Mouse (Mus musculus) B cell, adult 62 days (primary cell): Measurements from ENCODE around the gene Fbxw17. TPM values are rescaled to one million over a fixed set of nuclear protein-coding genes. Genes with fewer than 3 reads are reported as not detected.

Experiments
- total RNA-seq: library from RNA; stranded (reverse); gene quantifications from 4 replicates; pipeline ENCODE4 v1.2.4, GENCODE M21; 2023

Fbxw17 gene
- 9.8 to 13.6 TPM (median 11.2 TPM) in 4 replicates for total RNA-seq

GRCm38 (mm10) chr13:50417389-50418183, at the start of gene Fbxw17:
Fbxw17 (plus strand) TSS chr13:50417864.

GRCm38 (mm10) chr13:50443812-50444211, 26.1 kb downstream of the Fbxw17 start, which contains the start of gene Gm47429:
Gm47429 (minus strand) TSS chr13:50443912.

GRCm38 (mm10) chr13:50467007-50467406, 49.3 kb downstream of the Fbxw17 start, which contains the start of gene Nutm2:
Nutm2 (plus strand) TSS chr13:50467307.

Other genes with a start within 250 kb of the Fbxw17 start
- not detected in 4 replicates for gene Gm906, start 167.6 kb upstream of the Fbxw17 start, total RNA-seq
- not detected in 4 replicates for gene Gm47429, start 26.0 kb downstream of the Fbxw17 start, total RNA-seq
- not detected in 4 replicates for gene Nutm2, start 49.4 kb downstream of the Fbxw17 start, total RNA-seq
- gene Gm904, start 225.4 kb downstream of the Fbxw17 start, total RNA-seq, result not detected in 4 replicates